Mouse (Mus musculus): ENCODE data around the gene Lpcat1.

Gene Lpcat1

DNA sequence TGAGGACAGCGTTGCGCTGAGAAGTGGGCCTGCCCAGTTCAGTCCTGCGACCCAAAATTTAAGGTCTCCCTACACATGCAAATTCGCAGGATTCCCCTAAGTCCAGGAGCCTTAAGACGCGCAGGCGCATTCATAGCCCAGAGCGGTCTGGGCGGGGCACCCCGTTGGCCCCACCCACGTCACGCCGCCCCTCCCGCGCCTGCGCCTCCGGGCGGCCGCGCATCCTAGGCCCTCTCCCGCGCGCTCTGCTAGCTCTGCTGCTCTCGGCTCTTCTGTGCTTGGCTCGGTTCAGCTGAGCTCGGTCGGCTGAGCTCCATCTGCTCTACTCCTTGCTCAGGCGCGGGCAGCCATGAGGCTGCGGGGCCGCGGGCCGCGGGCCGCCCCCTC is at the start of gene Lpcat1:
Gene Lpcat1, plus strand, starts transcription at position 164 of the 387 bp plus-strand sequence.
- DNase-seq (ENCODE audit: low read depth, low spot score), result peak; percentile 83

DNA sequence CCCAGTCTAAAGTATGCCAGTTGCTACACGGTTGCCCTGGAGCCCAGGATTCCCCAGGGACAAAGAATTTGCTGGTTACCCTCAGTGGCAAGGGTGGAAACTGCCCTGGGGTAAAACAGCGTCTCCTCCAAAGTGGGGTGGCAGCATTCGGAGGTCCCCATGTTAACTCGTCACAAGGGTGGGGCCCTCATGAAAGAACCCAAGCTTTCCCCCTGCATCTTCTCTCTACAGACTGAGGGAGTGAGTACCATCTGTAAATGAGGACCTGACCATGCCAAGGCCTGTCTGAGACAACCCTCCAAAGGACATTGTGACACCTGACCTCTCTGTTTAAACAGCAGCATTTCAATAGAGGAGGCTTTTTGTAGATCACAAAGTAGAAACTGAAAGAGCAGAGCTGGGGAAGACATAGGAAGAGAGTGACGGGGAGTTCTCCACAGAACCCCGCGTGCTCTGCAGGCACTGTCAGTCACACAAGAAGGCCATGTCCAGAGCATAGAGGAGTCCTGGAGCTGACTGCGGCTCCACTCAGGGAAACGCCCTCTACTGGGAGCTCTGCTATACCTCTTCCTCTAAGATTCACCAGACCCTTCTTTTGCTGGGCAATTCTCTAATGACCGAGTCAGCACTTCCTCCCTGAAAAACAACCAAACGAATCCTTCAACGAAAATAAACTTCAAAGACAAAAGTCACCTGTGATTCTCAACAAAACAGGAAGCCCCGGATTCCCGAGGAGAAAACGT is 49.3 kb upstream of the Lpcat1 start:
- no peak for DNase-seq (ENCODE audit: low read depth, low spot score)

DNA sequence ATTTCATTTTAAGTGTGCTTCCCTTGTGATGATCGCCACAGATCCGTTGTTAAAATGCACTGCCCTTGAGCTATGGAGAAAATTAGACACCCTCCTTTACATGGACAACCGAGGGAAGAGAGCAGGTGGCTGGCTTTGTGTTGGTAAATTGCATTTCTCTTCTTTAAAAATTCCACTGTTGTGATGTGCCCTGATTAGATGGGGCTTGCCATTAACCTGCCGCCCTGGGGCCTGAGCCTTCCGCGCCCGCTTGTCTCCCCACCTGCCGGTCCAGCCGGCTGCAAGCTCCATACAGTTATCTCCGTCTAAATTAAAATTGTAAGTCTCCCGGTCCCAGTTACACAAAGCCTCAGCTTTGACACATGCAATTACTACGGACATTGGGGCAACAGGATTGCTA is 48.7 kb upstream of the Lpcat1 start:
- no peak for DNase-seq (ENCODE audit: low read depth, low spot score)

DNA sequence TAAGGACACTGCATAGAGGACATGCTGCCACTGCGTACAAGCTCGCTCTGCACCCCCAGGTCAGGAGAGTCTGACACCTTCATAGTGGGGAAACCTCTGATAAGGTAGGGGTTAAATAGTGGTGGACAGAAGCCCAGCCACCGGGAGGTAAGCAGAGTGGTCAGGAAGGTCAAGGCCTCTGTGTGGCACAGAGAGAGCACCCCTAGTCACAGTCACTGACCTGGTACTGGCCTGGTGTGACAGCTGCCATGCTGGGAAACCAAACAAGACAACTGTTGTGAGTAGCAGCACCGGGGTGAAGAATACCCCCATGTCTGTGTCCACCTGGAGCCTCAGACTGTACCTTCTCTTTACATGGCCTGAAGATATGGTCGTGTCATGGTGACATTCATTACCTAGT is 47.8 kb upstream of the Lpcat1 start:
- DNase-seq (ENCODE audit: low read depth, low spot score), result no peak

DNA sequence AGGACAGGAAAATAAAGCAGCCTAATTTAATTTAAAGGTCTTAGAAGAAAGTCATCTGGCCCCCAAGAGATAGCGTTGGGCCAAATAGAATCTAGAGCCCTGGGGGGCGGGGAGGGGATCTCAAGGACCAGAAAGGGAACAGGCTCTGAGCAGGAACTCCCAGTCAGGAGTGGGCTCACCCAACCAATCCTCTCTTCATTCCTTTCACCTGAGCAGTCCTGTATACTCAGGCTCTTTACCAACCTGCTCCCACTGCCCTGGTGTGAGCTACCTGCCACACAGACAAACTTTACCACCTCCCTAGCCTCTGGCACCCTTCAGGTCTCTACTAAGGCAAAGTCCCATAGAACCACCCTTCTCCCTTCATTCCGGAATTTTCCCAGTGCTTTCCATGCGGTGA is 44.0 kb upstream of the Lpcat1 start:
- no peak for DNase-seq (ENCODE audit: low read depth, low spot score)

DNA sequence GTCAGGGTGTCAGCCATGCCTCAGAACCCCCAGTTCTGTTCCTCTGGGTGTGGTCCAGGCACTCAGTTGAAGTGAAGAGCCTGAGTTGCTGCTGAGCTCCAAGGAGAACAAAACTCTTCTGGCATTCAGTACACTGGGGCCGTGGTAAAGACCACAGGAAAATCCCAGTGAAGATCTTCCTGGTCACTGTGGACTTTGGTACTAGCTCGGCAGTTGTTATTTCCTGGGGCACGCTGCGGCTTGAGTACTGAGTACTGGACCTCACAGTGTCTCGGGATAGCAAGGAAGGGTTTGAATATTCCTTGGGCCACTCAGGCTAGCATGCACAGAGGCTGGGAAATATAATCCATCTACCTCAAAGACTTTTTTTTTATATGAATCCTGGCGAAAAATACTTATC is 42.0 kb upstream of the Lpcat1 start:
- no peak for DNase-seq (ENCODE audit: low read depth, low spot score)

DNA sequence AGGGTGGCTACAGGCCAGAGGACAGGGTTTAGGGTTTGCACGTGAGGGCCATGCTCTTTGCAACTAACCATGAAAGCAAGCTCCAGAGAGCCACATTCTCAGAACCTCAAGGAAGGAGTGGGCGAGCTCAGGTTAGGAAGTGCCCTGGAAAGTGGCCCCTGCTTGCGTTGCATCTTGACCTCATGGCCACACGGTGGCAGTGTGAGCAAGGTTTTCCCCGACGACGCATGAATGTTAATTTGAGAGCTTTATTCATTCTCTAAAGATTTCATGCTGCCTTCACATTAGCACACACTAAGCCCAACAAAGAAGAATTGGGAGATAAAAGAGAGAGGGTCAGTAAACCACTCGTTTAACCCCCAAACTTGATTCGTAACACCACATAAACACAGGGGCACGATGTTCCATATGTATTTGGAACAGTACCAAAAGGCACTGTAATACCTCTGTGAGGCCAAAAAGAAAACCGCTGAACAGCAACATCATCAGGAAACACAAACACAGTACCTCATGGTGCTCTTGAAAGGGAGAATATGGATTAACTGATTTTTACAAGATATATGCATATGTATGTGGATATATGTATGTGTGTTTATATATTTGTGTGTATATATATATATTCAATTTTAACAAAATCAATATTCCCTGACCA is 41.0 kb upstream of the Lpcat1 start:
- peak; percentile 85 for DNase-seq (ENCODE audit: low read depth, low spot score)

DNA sequence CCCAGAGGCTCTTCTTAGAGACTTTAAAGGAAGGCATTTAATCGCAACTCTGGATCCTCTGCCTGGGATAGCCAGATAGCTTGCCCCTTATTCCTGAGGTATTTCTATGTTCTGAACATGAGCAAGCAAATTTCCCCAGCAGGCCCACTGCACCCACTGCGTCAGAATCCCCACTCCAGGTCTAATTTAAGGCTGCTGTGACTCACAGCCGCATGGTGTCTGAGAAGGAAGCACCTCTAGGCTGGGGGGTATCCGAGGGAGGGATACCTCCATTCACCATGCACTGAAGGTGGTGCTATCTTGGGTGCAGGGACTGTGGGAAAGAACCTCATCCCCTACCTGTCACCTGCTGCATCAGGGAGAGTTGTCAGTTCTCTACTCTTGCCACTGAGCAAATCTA is 40.4 kb upstream of the Lpcat1 start:
- no peak for DNase-seq (ENCODE audit: low read depth, low spot score)

DNA sequence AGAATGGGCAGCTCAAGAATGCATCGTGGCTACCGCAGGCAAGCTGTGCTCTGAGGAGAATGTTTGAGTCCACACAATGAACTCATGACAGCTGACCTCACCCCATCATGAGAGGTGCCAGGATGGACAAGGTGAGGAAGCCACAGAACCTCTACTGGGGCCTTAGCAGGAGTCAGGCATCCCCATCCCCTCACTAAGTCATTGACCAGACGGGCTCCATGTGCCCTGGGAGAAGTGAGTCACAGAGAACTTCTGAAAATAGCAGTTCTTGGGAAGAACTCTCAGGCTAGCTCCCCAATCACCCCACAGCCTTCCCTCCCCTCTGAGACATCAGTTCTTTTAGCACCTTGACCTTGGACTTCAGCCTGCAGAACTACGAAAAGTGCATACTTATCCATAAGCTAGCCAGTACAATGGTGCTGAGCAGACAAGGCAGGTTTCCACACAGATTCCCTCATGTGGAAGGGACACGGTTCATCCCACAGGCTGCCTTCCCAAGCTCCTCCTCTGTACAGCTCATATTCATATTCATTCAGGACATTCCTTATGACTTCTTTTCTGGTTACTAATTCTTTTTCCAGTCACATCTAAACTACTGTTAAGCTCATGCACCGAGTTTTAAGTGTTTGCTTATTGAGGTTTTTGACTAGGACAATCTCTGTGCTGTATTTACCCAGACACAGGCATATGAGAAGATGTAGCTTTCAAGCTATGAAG is 37.2 kb upstream of the Lpcat1 start:
- DNase-seq (ENCODE audit: low read depth, low spot score), result peak; percentile 74

DNA sequence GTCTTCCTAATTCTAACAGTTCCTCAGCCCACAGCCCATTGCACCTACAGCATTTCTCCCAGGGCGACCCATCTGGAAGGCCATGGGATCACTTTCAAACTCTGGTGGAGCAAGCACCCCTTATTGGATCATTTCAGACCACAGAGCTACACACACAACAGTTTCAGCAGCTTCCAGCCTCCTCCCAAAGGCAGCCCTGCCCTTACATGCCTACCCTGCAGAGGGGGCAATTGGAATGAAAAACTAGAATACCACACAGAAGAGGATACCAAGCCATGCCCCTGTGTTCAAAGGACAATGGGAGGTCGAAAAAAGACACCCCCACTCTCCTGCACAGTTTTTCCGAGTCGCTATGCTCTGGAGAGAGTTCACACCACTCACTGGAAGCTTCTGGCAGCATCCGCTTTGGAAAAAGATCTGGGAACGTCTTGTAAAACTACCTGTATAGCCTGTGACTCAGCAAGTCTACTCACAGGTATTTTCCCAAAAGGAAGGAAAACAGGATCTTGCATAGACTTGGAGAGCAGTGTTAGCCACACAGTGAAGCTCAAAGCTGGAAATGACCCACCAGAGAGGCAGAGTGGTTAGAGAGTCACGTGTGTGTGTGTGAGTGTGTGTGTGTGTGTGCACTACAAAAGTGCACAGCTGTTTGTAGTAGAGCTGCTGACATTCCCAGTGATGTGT is 34.4 kb upstream of the Lpcat1 start:
- DNase-seq (ENCODE audit: low read depth, low spot score), result no peak

DNA sequence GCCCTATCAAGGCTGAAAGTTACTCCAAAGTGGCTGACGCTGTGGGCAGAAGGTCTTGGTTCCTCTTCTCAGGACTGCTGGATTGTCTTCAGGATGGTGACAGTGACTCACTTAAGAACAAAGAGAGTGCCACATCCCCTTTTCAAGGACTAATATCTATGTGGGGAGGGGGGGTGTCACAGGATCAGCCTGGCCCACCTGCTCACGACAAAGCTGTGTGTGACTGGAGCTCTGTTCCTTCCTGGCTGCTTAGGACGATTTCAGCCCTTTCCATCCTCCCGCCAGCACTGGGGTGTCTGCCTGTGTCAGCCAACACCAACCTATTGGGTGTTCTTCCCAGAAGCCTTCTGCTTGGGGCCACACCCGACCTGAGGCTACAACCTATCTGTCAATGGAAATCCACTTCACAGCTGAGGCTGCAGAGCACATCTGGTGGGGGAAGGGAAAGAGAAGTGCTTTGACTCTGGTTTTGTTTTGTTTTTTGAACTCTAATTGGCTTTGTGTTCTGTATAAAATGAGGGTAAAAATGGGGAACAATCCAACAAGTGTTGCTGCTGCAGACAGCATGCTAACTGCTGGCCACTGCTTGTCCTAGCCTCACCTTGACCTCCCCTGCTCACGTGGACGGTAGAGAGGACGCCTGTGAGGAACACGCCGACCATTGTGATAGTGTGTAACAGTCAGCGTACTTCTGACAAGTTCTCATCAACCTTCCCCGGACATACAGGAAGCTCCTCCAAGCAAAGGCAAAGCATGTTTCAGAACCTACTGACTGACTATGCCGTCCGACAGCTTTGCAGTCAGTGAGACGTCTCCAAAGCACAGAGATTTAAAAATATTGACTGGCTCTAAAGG is 33.1 kb upstream of the Lpcat1 start:
- DNase-seq (ENCODE audit: low read depth, low spot score), result no peak

DNA sequence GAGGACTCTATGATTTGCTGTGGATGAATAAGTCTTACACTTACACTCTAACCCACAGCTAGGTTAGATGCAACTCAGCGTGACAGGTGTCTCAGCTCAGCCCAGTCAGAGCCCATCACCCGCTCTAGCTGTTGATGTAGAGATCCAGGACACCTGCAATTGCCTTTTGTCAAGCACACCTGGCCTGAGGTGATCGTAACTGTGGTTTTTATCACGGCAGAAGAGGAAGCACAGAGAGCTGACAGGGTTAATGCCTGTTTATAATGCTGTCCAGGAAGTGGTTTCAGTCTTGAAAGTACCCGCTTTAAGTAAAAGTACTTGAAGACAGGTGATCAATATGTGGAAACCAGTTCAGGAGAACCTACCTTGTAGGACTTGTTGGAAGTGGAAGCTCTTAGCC is 32.3 kb upstream of the Lpcat1 start:
- no peak for DNase-seq (ENCODE audit: low read depth, low spot score)

DNA sequence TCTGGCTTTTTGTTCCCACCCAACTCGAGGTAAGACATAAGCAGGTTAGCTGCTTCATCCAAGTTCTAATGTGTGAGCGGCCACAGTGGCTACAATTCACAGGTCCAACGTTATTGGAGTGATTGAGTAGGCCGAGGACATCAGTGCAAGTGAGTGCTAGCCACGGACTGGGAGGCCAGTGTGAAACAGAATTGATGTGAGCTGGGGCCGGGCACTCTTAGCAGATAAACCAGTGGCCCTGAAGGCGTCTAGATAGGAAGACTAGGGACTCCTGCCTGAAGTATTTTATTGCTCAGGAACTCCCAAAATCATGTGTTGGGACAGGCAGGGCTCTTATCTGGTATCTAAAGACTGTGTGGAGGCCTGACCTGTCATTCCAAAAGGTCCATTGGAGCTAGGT is 31.3 kb upstream of the Lpcat1 start:
- no peak for DNase-seq (ENCODE audit: low read depth, low spot score)

DNA sequence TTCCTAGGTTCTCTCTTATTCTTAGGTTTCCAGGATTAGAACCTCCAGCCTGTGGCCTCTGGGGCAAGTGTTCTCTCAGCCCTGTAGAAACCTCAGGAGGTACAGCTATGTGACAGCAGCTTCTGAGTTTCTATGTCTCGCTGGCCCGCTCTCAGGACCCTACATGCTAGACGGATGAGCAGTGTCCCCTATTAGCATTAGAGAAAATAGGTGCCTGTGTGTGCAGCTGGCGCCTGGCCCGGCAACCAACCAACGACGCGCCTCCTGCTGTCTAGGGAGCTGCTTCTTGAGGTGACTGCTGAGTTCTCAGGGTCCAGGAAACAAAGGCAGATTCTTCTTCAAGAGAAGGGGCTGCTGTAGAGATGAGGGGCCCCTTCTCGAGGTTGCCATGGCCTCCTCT is 27.9 kb upstream of the Lpcat1 start:
- DNase-seq (ENCODE audit: low read depth, low spot score), result no peak

DNA sequence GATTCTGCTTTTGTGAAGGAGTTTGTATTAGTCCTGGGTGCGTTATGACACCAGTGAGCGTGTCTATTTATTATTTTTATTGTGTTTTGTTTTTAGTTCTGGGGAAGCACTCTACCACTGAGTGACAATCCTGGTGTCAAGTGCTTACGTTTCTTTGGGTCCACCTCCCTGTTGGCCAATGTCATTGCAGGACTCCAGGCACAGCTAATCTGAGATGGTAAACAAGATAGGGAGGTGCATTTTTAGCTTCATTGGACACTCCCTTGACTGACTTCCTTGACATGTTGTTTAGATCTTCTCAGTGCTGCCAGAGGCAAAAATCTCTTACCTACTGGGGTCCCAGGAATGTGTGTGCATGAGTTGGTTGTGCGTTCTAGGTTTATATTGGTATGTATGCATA is 26.0 kb upstream of the Lpcat1 start:
- no peak for DNase-seq (ENCODE audit: low read depth, low spot score)

DNA sequence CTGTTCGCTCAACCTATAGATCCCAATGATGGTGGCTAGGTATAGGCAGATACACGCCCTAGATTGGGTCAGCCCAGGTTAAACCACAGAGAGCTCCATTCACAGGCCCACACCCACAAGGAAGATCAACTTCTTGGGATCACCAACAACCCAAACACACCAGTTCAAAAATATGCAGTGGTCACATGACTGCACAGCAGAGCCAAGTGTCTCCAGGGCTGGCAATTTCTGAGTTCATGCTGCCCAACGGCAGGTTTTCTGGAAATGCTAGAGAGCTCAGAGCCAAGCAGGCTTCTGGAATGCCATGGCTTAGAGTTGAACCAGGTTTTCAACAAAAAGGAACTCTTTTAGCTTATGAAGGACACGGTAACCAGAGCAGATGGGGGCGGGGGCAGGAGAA is 25.3 kb upstream of the Lpcat1 start:
- no peak for DNase-seq (ENCODE audit: low read depth, low spot score)

DNA sequence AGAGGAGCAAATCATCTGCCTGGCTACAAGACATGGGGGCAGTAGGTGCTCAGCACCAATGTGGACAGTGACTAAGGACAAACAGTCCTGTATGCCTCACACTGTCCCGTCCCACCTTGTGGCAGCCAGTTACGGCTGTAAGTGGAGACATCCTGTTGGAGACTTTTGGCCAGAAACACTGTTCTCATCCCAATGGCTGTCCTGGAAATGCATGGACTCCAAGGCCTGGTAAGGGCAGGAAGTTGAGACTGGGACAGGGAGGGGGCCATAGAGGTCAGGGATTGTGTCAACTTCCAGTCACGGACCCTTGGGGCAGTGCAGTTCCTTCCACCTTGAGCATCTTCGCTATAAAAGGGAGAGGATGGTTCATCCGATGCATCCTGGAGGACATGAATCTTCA is 24.6 kb upstream of the Lpcat1 start:
- DNase-seq (ENCODE audit: low read depth, low spot score), result no peak

DNA sequence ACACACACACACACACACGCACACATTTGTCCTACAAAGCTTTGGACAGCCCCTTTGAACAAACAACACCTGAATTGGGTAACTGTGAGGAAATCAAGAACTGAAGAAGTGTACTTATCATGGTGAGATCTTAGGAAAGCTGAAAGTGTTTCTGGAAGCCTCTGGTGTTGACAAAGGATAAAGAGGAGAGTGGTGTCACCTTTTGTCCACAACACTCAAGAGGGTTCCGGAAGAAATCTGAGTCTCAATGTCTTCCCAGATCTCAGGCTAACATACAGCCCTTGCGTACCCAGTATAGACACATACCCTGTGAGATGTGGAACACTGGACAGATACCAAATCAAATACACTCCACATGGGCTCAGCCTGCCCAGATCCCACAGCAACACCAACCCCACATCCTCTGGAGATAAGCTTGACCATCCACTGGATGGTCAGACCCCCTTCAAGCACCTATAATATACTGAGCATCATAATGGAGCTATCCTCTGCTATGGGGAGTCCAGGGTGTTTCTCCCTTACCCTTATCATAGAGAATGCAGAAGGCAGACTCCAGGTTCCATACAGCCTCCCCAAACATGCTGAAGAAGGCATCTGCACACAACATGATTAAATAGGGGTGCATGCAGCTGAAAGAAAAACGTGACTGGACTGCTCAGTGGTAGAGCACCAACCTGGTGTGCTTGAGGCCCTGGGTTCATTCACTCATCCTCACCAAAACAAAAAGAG is 23.7 kb upstream of the Lpcat1 start:
- no peak for DNase-seq (ENCODE audit: low read depth, low spot score)

DNA sequence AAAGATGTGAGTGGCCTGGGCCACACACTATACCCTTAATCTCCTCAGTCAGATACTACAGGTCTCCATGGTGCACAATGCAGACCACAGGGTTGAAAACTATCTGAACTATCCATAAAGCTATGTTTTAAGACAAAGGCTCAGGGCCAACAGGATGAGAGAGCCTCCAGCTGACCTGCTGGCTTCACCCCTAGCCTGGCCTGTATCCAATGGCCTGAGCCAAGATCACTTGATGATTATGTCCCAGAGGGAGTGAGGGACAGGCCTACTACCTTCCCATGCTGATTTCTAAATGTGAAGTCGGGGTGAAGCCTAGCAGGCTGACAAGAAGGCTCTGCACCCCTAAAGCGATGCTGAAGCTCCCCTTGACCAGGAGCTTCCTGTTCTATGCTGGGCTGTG is 21.9 kb upstream of the Lpcat1 start:
- DNase-seq (ENCODE audit: low read depth, low spot score), result no peak

DNA sequence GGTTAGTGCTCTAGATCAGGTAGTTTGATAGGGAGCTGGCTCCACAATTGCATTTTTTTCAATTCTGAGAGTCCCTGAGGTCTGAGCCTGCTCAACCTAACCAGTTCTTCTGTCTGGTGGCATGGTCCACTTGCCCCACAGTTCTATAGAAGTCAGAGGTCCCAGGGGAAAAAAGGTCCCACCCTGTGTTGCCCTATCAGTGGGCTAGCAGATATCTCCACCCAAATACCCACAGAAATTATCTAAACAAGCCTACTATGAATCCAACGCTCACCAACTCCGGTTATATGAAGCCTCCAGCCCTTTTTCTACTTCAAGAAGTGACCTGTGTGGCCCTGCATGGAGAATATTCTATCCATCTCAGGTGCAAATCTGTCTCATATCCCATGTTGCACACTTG is 20.9 kb upstream of the Lpcat1 start:
- no peak for DNase-seq (ENCODE audit: low read depth, low spot score)

DNA sequence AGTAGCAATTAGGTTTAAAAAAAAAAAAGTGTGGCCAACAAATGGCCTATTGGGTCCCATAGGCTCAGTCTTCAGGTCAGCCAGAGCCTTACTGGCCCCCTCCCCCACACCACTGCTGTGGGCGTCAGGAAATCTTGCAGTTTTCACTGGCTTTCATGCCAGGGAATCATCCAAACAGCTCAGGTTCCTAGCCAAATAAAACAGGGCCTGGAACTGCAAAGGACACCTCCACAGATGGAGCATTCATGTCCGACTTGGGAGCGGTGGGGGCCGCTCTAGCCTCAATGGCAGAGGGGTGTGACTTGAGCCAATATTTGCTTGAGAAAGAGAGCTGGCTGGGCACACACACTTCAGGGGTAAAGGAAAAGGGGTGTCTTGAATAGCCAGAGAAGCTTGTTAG is 20.5 kb upstream of the Lpcat1 start:
- DNase-seq (ENCODE audit: low read depth, low spot score), result no peak

All from 3T3-L1 (cell line).